Comparison of ENCODE assay signal across 8 mouse cellular contexts in genomic region chr11:75913953-75914352, GRCm38 (mm10). TPM values are rescaled to one million over a fixed set of nuclear protein-coding genes. Genes with fewer than 3 reads are reported as not detected.
DNase-seq lines count a peak whose midpoint lies in the region.

No protein-coding gene starts in this region.

- peak; percentile 53 to 57 for DNase-seq in cerebellum, postnatal 10 days
- no peak for DNase-seq in cerebellum, adult 11-12 months
- DNase-seq in 416B (ENCODE audit: low read depth) = peak; percentile 72
- peak; percentile 83 for DNase-seq in adrenal gland, postnatal 10 days
- peak; percentile 66 to 72 for DNase-seq in heart, postnatal 14 days
- DNase-seq in lung, postnatal 25 days (ENCODE audit: low spot score) = peak; percentile 87
- peak; percentile 78 for DNase-seq in thymus, postnatal 14 days
- no peak for DNase-seq in left cerebral cortex, adult 11 months (ENCODE audit: low spot score)

- intact Hi-C loops in heart, postnatal 14 days (cut with DNase I) = loop anchor here (1.0 to 2.0 kb wide), 2 partner anchors 52 to 253 kb away; no protein-coding TSS in a partner anchor

RNA-seq across cellular contexts. Expression of gene Rph3al, which starts 24.3 kb away (rescaled TPM):
- total RNA-seq in adrenal gland, postnatal 10 days (2021) = 10 to 100 TPM; 11.2 to 12.2 TPM
- total RNA-seq in heart, postnatal 14 days (2021) = 10 to 100 TPM; 12.8 to 16.6 TPM

Comparison
In these comparisons a context has a peak if more than half of its experiments do, and no peak if none do; other contexts are left out.
1. DNase-seq: peak in cerebellum, postnatal 10 days (2 of 2), 416B (single experiment), adrenal gland, postnatal 10 days (single experiment), heart, postnatal 14 days (2 of 2), lung, postnatal 25 days (single experiment) and thymus, postnatal 14 days (single experiment); none in cerebellum, adult 11-12 months (single experiment) and left cerebral cortex, adult 11 months (single experiment).